Mouse (Mus musculus): ENCODE data around the gene Gapvd1. TPM values are rescaled to one million over a fixed set of nuclear protein-coding genes. Genes with fewer than 3 reads are reported as not detected.
"Not testable (repeated sequence)": the region's sequence is repeated elsewhere in the genome, so short reads cannot be mapped to it uniquely, and the experiment has no call there.

Gapvd1 gene
- total and polyA plus RNA-seq, 3 experiments: 10.2 to 36.7 (median 35.5) TPM

DNA sequence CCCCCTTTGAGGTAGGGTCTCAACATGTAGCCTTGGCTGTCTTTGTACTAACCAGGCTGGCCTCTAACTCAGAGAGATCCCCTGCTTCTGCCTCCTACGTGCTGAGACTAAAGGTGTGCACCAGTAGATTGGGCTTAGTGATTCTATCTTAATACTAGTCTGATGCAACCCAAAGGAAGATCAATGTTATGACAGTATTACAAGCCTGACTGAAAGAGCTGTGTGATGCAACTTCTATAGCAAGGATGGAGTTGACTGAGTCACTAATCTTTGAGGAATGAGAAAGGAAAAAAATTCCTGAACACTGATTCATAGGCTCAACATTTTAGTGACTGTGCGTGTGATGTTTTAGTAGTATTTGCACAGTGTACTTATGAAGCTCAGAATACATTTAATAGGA, 15.0 kb upstream of the Gapvd1 start:
- no peak overlapping the region for H3K4me3 ChIP-seq

DNA sequence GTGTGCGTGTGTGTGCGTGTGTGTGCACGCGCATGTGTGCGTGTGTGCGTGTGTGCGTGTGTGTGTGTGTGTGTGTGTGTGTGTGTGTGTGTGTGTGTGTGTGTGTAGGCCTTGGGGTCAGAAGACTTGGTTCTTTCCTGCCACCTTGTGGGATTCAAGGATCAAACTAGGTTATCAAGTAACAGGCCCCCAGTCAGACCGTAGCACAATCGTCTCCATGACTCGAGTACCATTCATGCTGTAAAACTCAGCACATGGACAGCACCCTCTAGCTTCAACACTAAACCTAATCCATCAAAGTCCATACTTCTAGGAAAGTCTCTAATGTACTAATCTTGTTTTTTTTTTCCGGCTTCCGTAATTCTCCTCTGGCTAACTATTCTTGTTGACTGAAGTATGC, 9.8 kb upstream of the Gapvd1 start:
- 69% methylated on average over 12 of the region's 12 CpGs for WGBS
- TF ChIP-seq POLR2A (IDR thresholded peaks at IDR 0.05; ENCODE audit: insufficient read depth, low read depth, low read length) (no peak), EP300 (IDR thresholded peaks at IDR 0.05; ENCODE audit: insufficient read depth, low read depth, low read length) (no peak), CTCF (IDR thresholded peaks at IDR 0.05) (no peak)
- Histone ChIP-seq H3K27ac (no peak overlapping the region), H3K4me3 (no peak overlapping the region), H3K27me3 (ENCODE audit: control insufficient read depth, insufficient read depth, low read length) (no peaks in the 10 kb centered on the region), H3K4me1 (ENCODE audit: control insufficient read depth, insufficient read depth, low read length) (no peaks in the 10 kb centered on the region), H3K9ac (ENCODE audit: low read depth, low read length) (no peak overlapping the region), H3K79me2 (replicated peaks; ENCODE audit: control insufficient read depth, insufficient read depth, low read length) (no peaks in the 10 kb centered on the region), H3K36me3 (ENCODE audit: control insufficient read depth, insufficient read depth, low read length) (no peaks in the 10 kb centered on the region)
- intact Hi-C loops (cut with DNase I): no loop called here
- no peak for DNase-seq

More for the DNA sequence above, 15.0 kb upstream of the Gapvd1 start:
- Histone ChIP-seq H3K27me3 (ENCODE audit: control insufficient read depth, insufficient read depth, low read length) (no peaks in the 10 kb centered on the region), H3K9ac (ENCODE audit: low read depth, low read length) (no peak overlapping the region), H3K27ac (no peak overlapping the region), H3K36me3 (ENCODE audit: control insufficient read depth, insufficient read depth, low read length) (peaks cover 22% of the 10 kb centered on the region), H3K79me2 (replicated peaks; ENCODE audit: control insufficient read depth, insufficient read depth, low read length) (peaks cover 5% of the 10 kb centered on the region), H3K4me1 (ENCODE audit: control insufficient read depth, insufficient read depth, low read length) (peaks cover 13% of the 10 kb centered on the region)
- intact Hi-C loops (cut with DNase I): loop anchor here (10.0 kb wide), 1 partner anchor 135 kb away; no protein-coding TSS in a partner anchor
- 86% methylated on average over 2 of the region's 2 CpGs for WGBS
- no peak for DNase-seq
- TF ChIP-seq EP300 (IDR thresholded peaks at IDR 0.05; ENCODE audit: insufficient read depth, low read depth, low read length): no peak
- TF ChIP-seq POLR2A (IDR thresholded peaks at IDR 0.05; ENCODE audit: insufficient read depth, low read depth, low read length): no peak
- TF ChIP-seq CTCF (IDR thresholded peaks at IDR 0.05): no peak

DNA sequence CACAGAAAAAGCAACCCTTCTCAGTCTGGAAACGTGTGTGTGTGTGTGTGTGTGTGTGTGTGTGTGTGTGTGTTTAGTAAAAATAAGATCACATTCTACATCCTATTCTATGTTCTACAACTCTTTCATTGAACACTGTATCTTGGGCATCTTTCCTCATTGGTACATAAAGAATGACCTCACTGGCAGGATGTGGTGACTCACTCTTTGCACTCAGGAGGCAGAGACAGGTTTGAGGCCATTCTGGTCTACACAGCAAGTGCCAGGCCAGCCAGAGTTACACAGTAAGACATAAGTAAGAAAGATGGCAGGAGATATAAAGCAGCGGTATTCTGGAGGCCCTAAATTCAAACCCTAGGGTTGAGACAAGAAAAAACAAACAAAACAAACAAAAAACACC, 7.8 kb upstream of the Gapvd1 start:
- TF ChIP-seq EP300 (IDR thresholded peaks at IDR 0.05; ENCODE audit: insufficient read depth, low read depth, low read length): no peak
- TF ChIP-seq POLR2A (IDR thresholded peaks at IDR 0.05; ENCODE audit: insufficient read depth, low read depth, low read length): no peak
- no peak for TF ChIP-seq CTCF (IDR thresholded peaks at IDR 0.05)
- H3K27me3 ChIP-seq (ENCODE audit: control insufficient read depth, insufficient read depth, low read length): no peaks in the 10 kb centered on the region

DNA sequence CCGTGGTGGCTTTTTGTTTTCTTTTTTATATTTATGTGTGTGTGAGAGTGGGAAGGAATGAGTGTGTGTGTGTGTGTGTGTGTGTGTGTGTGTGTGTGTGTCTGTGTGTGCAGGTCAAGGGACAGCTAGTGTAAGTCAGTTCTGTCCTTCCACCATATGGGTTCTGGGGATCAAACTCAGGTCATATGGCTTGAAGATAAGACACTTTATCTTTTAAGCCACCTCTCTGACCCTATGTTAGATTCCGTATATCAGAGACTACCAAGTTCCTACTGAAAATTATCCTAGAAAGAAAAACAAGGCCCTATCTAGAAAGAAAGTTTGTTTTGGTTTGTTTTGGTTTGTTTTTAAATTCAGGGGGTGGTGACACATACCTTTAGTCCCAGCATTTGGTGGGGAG, 7.1 kb upstream of the Gapvd1 start:
- Histone ChIP-seq H3K4me3 (no peak overlapping the region), H3K79me2 (replicated peaks; ENCODE audit: control insufficient read depth, insufficient read depth, low read length) (no peaks in the 10 kb centered on the region), H3K27me3 (ENCODE audit: control insufficient read depth, insufficient read depth, low read length) (no peaks in the 10 kb centered on the region), H3K4me1 (ENCODE audit: control insufficient read depth, insufficient read depth, low read length) (no peaks in the 10 kb centered on the region), H3K9ac (ENCODE audit: low read depth, low read length) (no peak overlapping the region), H3K36me3 (ENCODE audit: control insufficient read depth, insufficient read depth, low read length) (no peaks in the 10 kb centered on the region), H3K27ac (no peak overlapping the region)
- DNase-seq: no peak
- intact Hi-C loops (cut with DNase I): no loop called here
- TF ChIP-seq EP300 (IDR thresholded peaks at IDR 0.05; ENCODE audit: insufficient read depth, low read depth, low read length): no peak
- WGBS: 65% methylated on average over 2 of the region's 2 CpGs

More for the DNA sequence above, 7.8 kb upstream of the Gapvd1 start:
- WGBS: 52% methylated on average over 2 of the region's 2 CpGs
- Histone ChIP-seq H3K4me1 (ENCODE audit: control insufficient read depth, insufficient read depth, low read length) (no peaks in the 10 kb centered on the region), H3K9ac (ENCODE audit: low read depth, low read length) (no peak overlapping the region), H3K27ac (no peak overlapping the region), H3K79me2 (replicated peaks; ENCODE audit: control insufficient read depth, insufficient read depth, low read length) (no peaks in the 10 kb centered on the region), H3K36me3 (ENCODE audit: control insufficient read depth, insufficient read depth, low read length) (no peaks in the 10 kb centered on the region), H3K4me3 (no peak overlapping the region)
- intact Hi-C loops (cut with DNase I): no loop called here
- DNase-seq: no peak

DNA sequence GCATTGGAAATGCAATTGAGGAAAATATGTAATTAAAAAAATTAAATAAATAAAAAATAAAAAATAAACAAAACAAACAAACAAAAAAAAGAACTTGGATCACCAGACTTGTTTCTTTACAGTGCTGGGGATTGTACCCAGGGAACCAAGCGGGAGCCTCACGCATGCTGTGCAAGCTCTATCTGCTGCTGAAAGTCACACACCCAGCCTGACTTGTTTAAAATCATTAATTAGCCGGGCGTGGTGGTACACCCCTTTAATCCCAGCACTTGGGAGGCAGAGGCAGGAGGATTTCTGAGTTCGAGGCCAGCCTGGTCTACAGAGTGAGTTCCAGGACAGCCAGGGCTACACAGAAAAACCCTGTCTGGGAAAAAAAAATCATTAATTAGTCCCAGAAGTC, 6.2 kb upstream of the Gapvd1 start:
- H3K36me3 ChIP-seq (ENCODE audit: control insufficient read depth, insufficient read depth, low read length); H3K27me3 ChIP-seq (ENCODE audit: control insufficient read depth, insufficient read depth, low read length); H3K4me3 ChIP-seq; DNase-seq; H3K4me1 ChIP-seq (ENCODE audit: control insufficient read depth, insufficient read depth, low read length); H3K9ac ChIP-seq (ENCODE audit: low read depth, low read length); intact Hi-C loops (cut with DNase I); H3K27ac ChIP-seq; H3K79me2 ChIP-seq (replicated peaks; ENCODE audit: control insufficient read depth, insufficient read depth, low read length): not testable (repeated sequence)
- WGBS: 88% methylated on average over 5 of the region's 5 CpGs

GRCm38 (mm10) chr2:34757341-34757740, 2.3 kb upstream of the Gapvd1 start:
- Histone ChIP-seq H3K79me2 (replicated peaks; ENCODE audit: control insufficient read depth, insufficient read depth, low read length) (no peaks in the 10 kb centered on the region), H3K27me3 (ENCODE audit: control insufficient read depth, insufficient read depth, low read length) (no peaks in the 10 kb centered on the region), H3K4me3 (no peak overlapping the region), H3K36me3 (ENCODE audit: control insufficient read depth, insufficient read depth, low read length) (peaks cover 2% of the 10 kb centered on the region), H3K27ac (no peak overlapping the region), H3K4me1 (ENCODE audit: control insufficient read depth, insufficient read depth, low read length) (no peaks in the 10 kb centered on the region; the same call in 1 of the 2 replicates), H3K9ac (ENCODE audit: low read depth, low read length) (no peak overlapping the region)
- intact Hi-C loops (cut with DNase I): no loop called here
- DNase-seq: no peak
- TF ChIP-seq CTCF (IDR thresholded peaks at IDR 0.05) (no peak), POLR2A (IDR thresholded peaks at IDR 0.05; ENCODE audit: insufficient read depth, low read depth, low read length) (no peak), EP300 (IDR thresholded peaks at IDR 0.05; ENCODE audit: insufficient read depth, low read depth, low read length) (no peak)
- WGBS: 58% methylated on average over 1 of the region's 1 CpGs

All from heart, adult 2 months (tissue).